Mouse (Mus musculus) G1E-ER4 (cell line): Measurements from ENCODE around the gene Rpl18a. TPM values are rescaled to one million over a fixed set of nuclear protein-coding genes. Genes with fewer than 3 reads are reported as not detected.

Experiments used
- GATA1 ChIP-seq: IDR thresholded peaks from one replicate; pipeline ENCODE4 v1.8.0; 2012; ENCODE audit warnings: low read length, inconsistent platforms
- polyA plus RNA-seq: library from polyadenylated mRNA; stranded (reverse); fragments of >175 nt; gene quantifications from 2 replicates; pipeline ENCODE4 v1.2.3, GENCODE M21; 2012

Rpl18a gene
- 1,483 and 5,957 TPM in 2 replicates for polyA plus RNA-seq

GRCm38 (mm10) chr8:70897021-70897680, at the start of gene Rpl18a:
Rpl18a (minus strand) TSS chr8:70897412.
- TF ChIP-seq GATA1 = no peak

- TF ChIP-seq GATA1 = no peak
Measured at GRCm38 (mm10) chr8:70943187-70943586, 46.0 kb upstream of the Rpl18a start.

- no peak for TF ChIP-seq GATA1
Measured at GRCm38 (mm10) chr8:70941478-70941877, 44.3 kb upstream of the Rpl18a start.

GRCm38 (mm10) chr8:70937200-70937599, 40.0 kb upstream of the Rpl18a start:
- no peak for TF ChIP-seq GATA1

- TF ChIP-seq GATA1 = no peak
Measured at GRCm38 (mm10) chr8:70934786-70935185, 37.6 kb upstream of the Rpl18a start.

GRCm38 (mm10) chr8:70933036-70933435, 35.8 kb upstream of the Rpl18a start:
- no peak for TF ChIP-seq GATA1

- no peak for TF ChIP-seq GATA1
Measured at GRCm38 (mm10) chr8:70931731-70932130, 34.5 kb upstream of the Rpl18a start.

GRCm38 (mm10) chr8:70928778-70929322, 31.6 kb upstream of the Rpl18a start:
- no peak for TF ChIP-seq GATA1

GRCm38 (mm10) chr8:70928096-70928495, 30.9 kb upstream of the Rpl18a start:
- TF ChIP-seq GATA1 = no peak

GRCm38 (mm10) chr8:70926396-70926795, 29.2 kb upstream of the Rpl18a start:
- TF ChIP-seq GATA1 = no peak

GRCm38 (mm10) chr8:70925754-70926153, 28.5 kb upstream of the Rpl18a start:
- TF ChIP-seq GATA1 = no peak

- no peak for TF ChIP-seq GATA1
Measured at GRCm38 (mm10) chr8:70924151-70924550, 26.9 kb upstream of the Rpl18a start.

- TF ChIP-seq GATA1 = no peak
Measured at GRCm38 (mm10) chr8:70920049-70920922, 23.1 kb upstream of the Rpl18a start.

GRCm38 (mm10) chr8:70914704-70915103, 17.5 kb upstream of the Rpl18a start:
- TF ChIP-seq GATA1 = no peak

GRCm38 (mm10) chr8:70913523-70913922, 16.3 kb upstream of the Rpl18a start:
- no peak for TF ChIP-seq GATA1

GRCm38 (mm10) chr8:70912955-70913354, 15.7 kb upstream of the Rpl18a start:
- no peak for TF ChIP-seq GATA1

GRCm38 (mm10) chr8:70911596-70911995, 14.4 kb upstream of the Rpl18a start:
- TF ChIP-seq GATA1 = no peak

- no peak for TF ChIP-seq GATA1
Measured at GRCm38 (mm10) chr8:70907518-70907917, 10.3 kb upstream of the Rpl18a start.
